ENCODE assay signal across 8 mouse cellular contexts in the genomic region with DNA sequence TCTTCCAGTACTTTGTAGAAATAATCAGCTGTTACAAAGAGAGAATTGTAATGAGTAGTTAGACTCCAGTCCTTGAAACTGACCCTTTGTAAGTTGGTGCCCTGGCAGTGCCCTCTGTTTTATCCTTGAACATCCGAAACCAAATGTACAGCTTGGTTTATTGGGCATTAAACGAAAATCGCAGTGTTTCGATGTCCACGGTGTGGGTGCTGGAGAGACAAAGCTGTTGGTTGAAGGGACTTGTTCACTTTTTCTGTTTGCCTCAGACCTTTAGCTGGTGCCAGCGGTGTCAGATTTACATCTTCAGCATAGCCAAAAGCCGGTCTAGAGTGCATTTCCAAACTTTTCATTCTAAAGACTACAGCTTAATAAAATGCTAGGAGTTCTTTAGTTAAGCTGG. TPM values are rescaled to one million over a fixed set of nuclear protein-coding genes. Genes with fewer than 3 reads are reported as not detected.
DNase-seq lines count a peak whose midpoint lies in the region; ATAC-seq and TF ChIP-seq lines count a peak whose summit lies in the region.

No protein-coding gene starts in this region.

- no peak for ATAC-seq in limb, embryonic 13.5 days (ENCODE audit: low FRiP score, low read depth)

- no peak for TF ChIP-seq CTCF in E14TG2a.4 (conservative IDR thresholded peaks at IDR 0.05; ENCODE audit: low read length)

- no peaks in the 10 kb centered on the region for H3K36me3 ChIP-seq in E14TG2a.4 (ENCODE audit: insufficient read depth, low read length)
- no peaks in the 10 kb centered on the region for H3K36me3 ChIP-seq in forebrain, embryonic 10.5 days (replicated peaks)
- no peaks in the 10 kb centered on the region for H3K36me3 ChIP-seq in limb, embryonic 13.5 days

- DNase-seq in cerebellum, postnatal 25 days = peak; percentile 20 to 33
- no peak for DNase-seq in cerebellum, adult 9-10 months
- DNase-seq in forebrain, embryonic 10.5 days (ENCODE audit: extremely low spot score, low spot score) = no peak
- DNase-seq in skeletal muscle tissue, adult 2 months (ENCODE audit: low read depth, low spot score) = peak; percentile 35
- no peak for DNase-seq in thymus, adult 18-20 months
- DNase-seq in frontal cortex, postnatal 25 days (ENCODE audit: low spot score in 2 of 2) = no peak

- WGBS in forebrain, embryonic 10.5 days = 32% methylated on average over 7 of the region's 7 CpGs
- 13% methylated on average over 7 of the region's 7 CpGs for WGBS in limb, embryonic 13.5 days

- H3K9ac ChIP-seq in limb, embryonic 13.5 days = peak overlapping the region; percentile 54

- H3K4me3 ChIP-seq in E14TG2a.4 (replicated peaks; ENCODE audit: low read length) = peak overlapping the region; percentile 95
- H3K4me3 ChIP-seq in forebrain, embryonic 10.5 days = peak overlapping the region; percentile 87
- H3K4me3 ChIP-seq in limb, embryonic 13.5 days = peak overlapping the region; percentile 82

- 0 out of 2 replicates have a peak, but pooled peaks cover 3% of the 10 kb centered on the region for H3K27me3 ChIP-seq in E14TG2a.4 (ENCODE audit: insufficient read depth, low read length)
- H3K27me3 ChIP-seq in forebrain, embryonic 10.5 days (ENCODE audit: poor library complexity, severe bottlenecking) = no peaks in the 10 kb centered on the region
- no peaks in the 10 kb centered on the region for H3K27me3 ChIP-seq in limb, embryonic 13.5 days

- peaks cover 22% of the 10 kb centered on the region for H3K4me1 ChIP-seq in E14TG2a.4 (replicated peaks; ENCODE audit: low read depth, low read length)
- peaks cover 53% of the 10 kb centered on the region for H3K4me1 ChIP-seq in forebrain, embryonic 10.5 days
- peaks cover 33% of the 10 kb centered on the region for H3K4me1 ChIP-seq in limb, embryonic 13.5 days

- 0 out of 2 replicates have a peak overlapping the region, but pooled peaks have one; percentile 9 for H3K27ac ChIP-seq in forebrain, embryonic 10.5 days
- no peak overlapping the region for H3K27ac ChIP-seq in limb, embryonic 13.5 days

- peak overlapping the region; percentile 75 for H3K4me2 ChIP-seq in limb, embryonic 13.5 days (replicated peaks)

- no peaks in the 10 kb centered on the region for H3K9me3 ChIP-seq in E14TG2a.4 (ENCODE audit: low read length)
- no peaks in the 10 kb centered on the region for H3K9me3 ChIP-seq in forebrain, embryonic 10.5 days
- H3K9me3 ChIP-seq in limb, embryonic 13.5 days = no peaks in the 10 kb centered on the region

RNA-seq across cellular contexts. Expression of gene Homer1, which starts 6.2 kb away (rescaled TPM):
- 7.9 TPM in 2 replicates for polyA plus RNA-seq in forebrain, embryonic 10.5 days (2016; fragmentation: Nextera tagmentation; extraction: Ambion mirVana)
- 5.9 and 6.3 TPM in 2 replicates for polyA plus RNA-seq in limb, embryonic 13.5 days (2015; fragmentation: Nextera tagmentation; extraction: Ambion mirVana)

Comparison
In these comparisons a context has a peak if more than half of its experiments do, and no peak if none do; other contexts are left out.
1. DNase-seq: peak in cerebellum, postnatal 25 days (2 of 2) and skeletal muscle tissue, adult 2 months (single experiment); none in cerebellum, adult 9-10 months (single experiment), forebrain, embryonic 10.5 days (single experiment), thymus, adult 18-20 months (0 of 2) and frontal cortex, postnatal 25 days (0 of 2).
2. Peak in every context shown above with its lines, with median percentiles within 50 percentile points of each other: H3K4me3 ChIP-seq.